Mouse (Mus musculus) c-Kit-positive CD71-positive TER-119-positive erythroid progenitor cells, embryonic 14.5 days (primary cell): Measurements from ENCODE around the gene Sema3d.

Experiments used
- DNase-seq: peaks from one replicate; pipeline ENCODE4 v3.0.0-alpha.2; 2013; ENCODE audit warnings: low spot score

Gene Sema3d

GRCm38 (mm10) chr5:12499037-12499436 is 115.9 kb downstream of the Sema3d start:
- no peak for DNase-seq

- DNase-seq: no peak
Measured at GRCm38 (mm10) chr5:12499791-12500504, 116.8 kb downstream of the Sema3d start.

- no peak for DNase-seq
Measured at GRCm38 (mm10) chr5:12512471-12512870, 129.3 kb downstream of the Sema3d start.

GRCm38 (mm10) chr5:12515283-12515682 is 132.1 kb downstream of the Sema3d start:
- no peak for DNase-seq

- no peak for DNase-seq
Measured at GRCm38 (mm10) chr5:12525235-12525767, 142.1 kb downstream of the Sema3d start.

GRCm38 (mm10) chr5:12528596-12528995 is 145.4 kb downstream of the Sema3d start:
- DNase-seq: no peak

- no peak for DNase-seq
Measured at GRCm38 (mm10) chr5:12529771-12530170, 146.6 kb downstream of the Sema3d start.

- no peak for DNase-seq
Measured at GRCm38 (mm10) chr5:12541268-12541667, 158.1 kb downstream of the Sema3d start.

GRCm38 (mm10) chr5:12549046-12549669 is 166.0 kb downstream of the Sema3d start:
- DNase-seq: no peak

GRCm38 (mm10) chr5:12555401-12555800 is 172.2 kb downstream of the Sema3d start:
- no peak for DNase-seq

- no peak for DNase-seq
Measured at GRCm38 (mm10) chr5:12557889-12558288, 174.7 kb downstream of the Sema3d start.

- no peak for DNase-seq
Measured at GRCm38 (mm10) chr5:12561740-12562139, 178.6 kb downstream of the Sema3d start.

GRCm38 (mm10) chr5:12562204-12562603 is 179.0 kb downstream of the Sema3d start:
- peak; percentile 32 for DNase-seq

GRCm38 (mm10) chr5:12563132-12563531 is 179.9 kb downstream of the Sema3d start:
- no peak for DNase-seq

- no peak for DNase-seq
Measured at GRCm38 (mm10) chr5:12564602-12565220, 181.5 kb downstream of the Sema3d start.

- no peak for DNase-seq
Measured at GRCm38 (mm10) chr5:12566568-12566967, 183.4 kb downstream of the Sema3d start.

GRCm38 (mm10) chr5:12574551-12574950 is 191.4 kb downstream of the Sema3d start:
- DNase-seq: no peak

- no peak for DNase-seq
Measured at GRCm38 (mm10) chr5:12575262-12575661, 192.1 kb downstream of the Sema3d start.

- no peak for DNase-seq
Measured at GRCm38 (mm10) chr5:12579752-12580151, 196.6 kb downstream of the Sema3d start.

- no peak for DNase-seq
Measured at GRCm38 (mm10) chr5:12582540-12582939, 199.4 kb downstream of the Sema3d start.

GRCm38 (mm10) chr5:12583293-12583834 is 200.2 kb downstream of the Sema3d start:
- no peak for DNase-seq

- DNase-seq: no peak
Measured at GRCm38 (mm10) chr5:12584886-12585285, 201.7 kb downstream of the Sema3d start.
